ENCODE assay signal across 23 mouse cellular contexts in the genomic region with DNA sequence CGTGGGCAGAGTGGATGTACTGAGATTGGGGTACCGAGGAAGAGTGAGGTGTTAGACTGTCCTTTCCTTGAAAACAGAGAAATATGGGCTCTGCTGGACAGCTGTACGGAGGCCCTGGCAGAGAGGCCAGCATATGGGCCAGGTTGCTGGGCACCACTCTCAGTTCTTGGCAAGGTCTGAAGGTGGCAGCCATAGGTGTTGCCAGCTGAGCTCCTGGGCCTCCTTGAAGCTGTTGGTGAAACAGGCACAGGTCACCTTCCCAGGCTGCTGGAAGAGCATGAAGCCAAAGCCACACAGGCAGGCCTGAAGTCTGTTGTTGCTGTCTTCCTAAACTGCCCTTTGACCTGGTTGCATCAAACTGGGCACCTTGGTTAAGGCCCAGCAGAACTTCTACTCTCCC. TPM values are rescaled to one million over a fixed set of nuclear protein-coding genes. Genes with fewer than 3 reads are reported as not detected.
A peak's percentile ranks its signal among the peaks of the same experiment; 100 is the strongest.
DNase-seq lines count a peak whose midpoint lies in the region; ATAC-seq lines count a peak whose summit lies in the region.
"Had no signal": no experiment of that assay in that cellular context is flagged by ENCODE, and none has a peak within 500 bp of the region (broad histone marks: within the 10 kb centered on the region; RNA-seq: fewer than 3 reads in every experiment).

No protein-coding gene starts in this region.

- intact Hi-C loops in gastrocnemius, postnatal 14 days (cut with DNase I; ENCODE audit: low total_unique reads) = no loop called here

- peak; percentile 63 to 70 for DNase-seq in cerebellum, postnatal 10 days
- DNase-seq in gastrocnemius, postnatal 14 days = peak; percentile 5
- DNase-seq in gastrocnemius, adult 18-20 months (ENCODE audit: low spot score) = no peak
- DNase-seq in kidney, postnatal 10 days = peak; percentile 8
- DNase-seq: adrenal gland, adult 2 months; cerebellum, adult 11-12 months; cerebellum, postnatal 36 days; embryo, embryonic 11 days had no signal

- H3K27me3 ChIP-seq in kidney, embryonic 14.5 days (ENCODE audit: control insufficient read depth, insufficient read depth, low read length) = no peaks in the 10 kb centered on the region; the same call in 1 of the 2 replicates
- H3K27me3 ChIP-seq: embryonic facial prominence, embryonic 13.5 days; embryonic facial prominence, embryonic 15.5 days had no signal

- H3K4me3 ChIP-seq in kidney, embryonic 14.5 days (ENCODE audit: low read length) = no peak overlapping the region
- H3K4me3 ChIP-seq: embryonic facial prominence, embryonic 13.5 days; embryonic facial prominence, embryonic 15.5 days; erythroblast, embryonic 14.5 days; forebrain, embryonic 10.5 days; forebrain, embryonic 12.5 days had no signal

- no peaks in the 10 kb centered on the region for H3K36me3 ChIP-seq in kidney, embryonic 14.5 days (ENCODE audit: control insufficient read depth, insufficient read depth, low read length)
- H3K36me3 ChIP-seq: embryonic facial prominence, embryonic 13.5 days; embryonic facial prominence, embryonic 15.5 days; forebrain, embryonic 10.5 days; forebrain, embryonic 12.5 days had no signal

- WGBS in kidney, embryonic 14.5 days = 66% methylated on average over 3 of the region's 3 CpGs

- H3K9me3 ChIP-seq in kidney, embryonic 14.5 days (ENCODE audit: control insufficient read depth, low read length) = no peaks in the 10 kb centered on the region
- H3K9me3 ChIP-seq: embryonic facial prominence, embryonic 13.5 days; embryonic facial prominence, embryonic 15.5 days; forebrain, embryonic 10.5 days; forebrain, embryonic 12.5 days had no signal

- no peak overlapping the region for H3K4me2 ChIP-seq in kidney, embryonic 14.5 days (replicated peaks; ENCODE audit: low read depth, low read length)
- H3K4me2 ChIP-seq: embryonic facial prominence, embryonic 13.5 days; embryonic facial prominence, embryonic 15.5 days; forebrain, embryonic 12.5 days had no signal

- H3K27ac ChIP-seq in kidney, embryonic 14.5 days (ENCODE audit: low read depth, low read length) = no peak overlapping the region
- H3K27ac ChIP-seq: embryonic facial prominence, embryonic 13.5 days; embryonic facial prominence, embryonic 15.5 days; forebrain, embryonic 10.5 days; forebrain, embryonic 12.5 days had no signal

- ATAC-seq in cerebellum, adult (ENCODE audit: insufficient number of reproducible peaks, low FRiP score, low TSS enrichment) = no peak
- ATAC-seq in kidney, embryonic 14.5 days (ENCODE audit: low FRiP score, low TSS enrichment) = no peak
- ATAC-seq: forebrain, embryonic 14.5 days; forebrain, embryonic 16.5 days had no signal

- peaks cover 29% of the 10 kb centered on the region for H3K4me1 ChIP-seq in kidney, embryonic 14.5 days (ENCODE audit: control insufficient read depth, insufficient read depth, low read length)

- no peak overlapping the region for H3K9ac ChIP-seq in kidney, embryonic 14.5 days (ENCODE audit: low read depth, low read length)
- H3K9ac ChIP-seq: embryonic facial prominence, embryonic 13.5 days; embryonic facial prominence, embryonic 15.5 days; forebrain, embryonic 12.5 days had no signal

RNA-seq across cellular contexts. Expression of a gene that starts 11.6 kb away (rescaled TPM):
- under 1 TPM; 0.49 to 0.84 TPM for total RNA-seq in gastrocnemius, postnatal 14 days (2021)
- total RNA-seq in gastrocnemius, adult 18-20 months (2021) = under 1 TPM; 0.34 to 0.50 TPM
- 1.1 and 1.4 TPM in 2 replicates for polyA plus RNA-seq in kidney, embryonic 14.5 days (2014; fragmentation: Nextera tagmentation; extraction: Ambion mirVana)
- total RNA-seq: common myeloid progenitor, adult 5-6 weeks had no signal
- polyA plus RNA-seq: erythroblast, embryonic 14.5 days had no signal

RNA-seq across cellular contexts. Expression of a gene that starts 12.4 kb away (rescaled TPM):
- 10 to 100 TPM; 16.8 to 22.8 TPM for total RNA-seq in gastrocnemius, postnatal 14 days (2021)
- 10 to 100 TPM; 10.5 to 15.0 TPM for total RNA-seq in gastrocnemius, adult 18-20 months (2021)
- polyA plus RNA-seq in kidney, embryonic 14.5 days (2014; fragmentation: Nextera tagmentation; extraction: Ambion mirVana) = 11.0 and 11.3 TPM in 2 replicates
- total RNA-seq: common myeloid progenitor, adult 5-6 weeks had no signal

RNA-seq across cellular contexts. Expression of a gene that starts 14.9 kb away (rescaled TPM):
- 1 to 10 TPM; 5.9 to 9.0 TPM for total RNA-seq in gastrocnemius, postnatal 14 days (2021)
- total RNA-seq in gastrocnemius, adult 18-20 months (2021) = 10 to 100 TPM; 11.2 to 11.9 TPM
- polyA plus RNA-seq in kidney, embryonic 14.5 days (2014; fragmentation: Nextera tagmentation; extraction: Ambion mirVana) = 5.4 and 7.2 TPM in 2 replicates

RNA-seq across cellular contexts. Expression of a gene that starts 55.5 kb away (rescaled TPM):
- total RNA-seq in gastrocnemius, postnatal 14 days (2021) = not detected
- total RNA-seq in gastrocnemius, adult 18-20 months (2021) = not detected
- polyA plus RNA-seq in kidney, embryonic 14.5 days (2014; fragmentation: Nextera tagmentation; extraction: Ambion mirVana) = not detected in 2 replicates
- total RNA-seq: adrenal gland, adult 2 months; adrenal gland, postnatal 14 days; adrenal gland, postnatal 4 days; common myeloid progenitor, adult 5-6 weeks; MEL had no signal
- polyA plus RNA-seq: adrenal gland, adult 2 months; C2C12; embryonic facial prominence, embryonic 11.5 days; embryonic facial prominence, embryonic 13.5 days; embryonic facial prominence, embryonic 15.5 days; erythroblast, embryonic 14.5 days; forebrain, embryonic 10.5 days; forebrain, embryonic 16.5 days had no signal
